Mouse (Mus musculus) brain, embryonic 14.5 days (tissue): ENCODE data around the gene Tomm22.

Experiments used
- CTCF ChIP-seq: fragments of 200-500 bp; IDR thresholded peaks from 2 replicates; pipeline ENCODE4 v1.5.1; 2012; ENCODE audit warnings: inconsistent platforms, mild to moderate bottlenecking, moderate library complexity, borderline replicate concordance; ENCODE audit not compliant: insufficient read depth, insufficient read length; ENCODE audit errors: extremely low read depth
- POLR2A ChIP-seq: fragments of 200-500 bp; IDR thresholded peaks from 2 replicates; pipeline ENCODE4 v1.6.1; 2012; ENCODE audit warnings: mild to moderate bottlenecking, inconsistent platforms, borderline replicate concordance; ENCODE audit not compliant: poor library complexity, insufficient read depth, insufficient read length, severe bottlenecking; ENCODE audit errors: extremely low read depth

- TF ChIP-seq CTCF (no peak), POLR2A (no peak)
These were observed 6.0 kb upstream of the Tomm22 start for GRCm38 (mm10) chr15:79664666-79665065.
